Mouse (Mus musculus) CH12.LX (cell line): ENCODE data around the gene Tmod1. TPM values are rescaled to one million over a fixed set of nuclear protein-coding genes. Genes with fewer than 3 reads are reported as not detected.

Experiments used
- DNase-seq: peaks from one replicate; pipeline ENCODE4 v3.0.0-alpha.2; 2013; ENCODE audit errors: extremely low read depth
- H3K27ac ChIP-seq: 2 replicates; pipeline ENCODE4 v1.5.1; 2012; ENCODE audit warnings: low read depth, mild to moderate bottlenecking, control low read depth, moderate library complexity; ENCODE audit not compliant: insufficient read depth
- H3K27me3 ChIP-seq: replicated peaks from 2 replicates; pipeline ENCODE3; 2012; ENCODE audit warnings: inconsistent platforms
- H3K36me3 ChIP-seq, 2 experiments: replicated peaks in 1 of 2; 2 replicates each; pipeline versions ENCODE3 to v1.6.1; 2012; ENCODE audit warnings: inconsistent platforms in 1 of 2, low read length in 1 of 2, mild to moderate bottlenecking in 1 of 2, mixed read lengths in 1 of 2, moderate library complexity in 1 of 2; ENCODE audit not compliant: control insufficient read depth in 1 of 2, insufficient read depth in 1 of 2
- H3K4me1 ChIP-seq, 2 experiments: 2 replicates each; pipeline ENCODE4 v1.6.1; 2012; ENCODE audit warnings: inconsistent platforms in 1 of 2, moderate library complexity in 1 of 2; ENCODE audit not compliant: insufficient read depth in 2 of 2, control insufficient read depth in 1 of 2
- H3K4me2 ChIP-seq: 2 replicates; pipeline ENCODE4 v1.6.1; 2012; ENCODE audit warnings: low read depth, mild to moderate bottlenecking, control low read depth; ENCODE audit not compliant: poor library complexity, insufficient read depth, severe bottlenecking
- H3K4me3 ChIP-seq, 3 experiments: fragments of 150-350 bp in 1 of 3; sonication (generic) in 1 of 3; replicated peaks in 1 of 3; 2 replicates each; pipeline versions ENCODE3 to v1.5.1; 2011 to 2012; ENCODE audit warnings: low read depth in 2 of 3, low read length in 2 of 3, mild to moderate bottlenecking in 2 of 3, moderate library complexity in 2 of 3, control low read depth in 1 of 3, improper control_type of control experiment in 1 of 3, inconsistent platforms in 1 of 3, mixed read lengths in 1 of 3; ENCODE audit not compliant: poor library complexity in 1 of 3
- H3K79me2 ChIP-seq: replicated peaks from 2 replicates; pipeline ENCODE4 v1.6.1; 2012; ENCODE audit warnings: mild to moderate bottlenecking, moderate library complexity; ENCODE audit not compliant: control insufficient read depth, poor library complexity, insufficient read depth, severe bottlenecking; ENCODE audit errors: extremely low read depth
- H3K9ac ChIP-seq: 2 replicates; pipeline ENCODE4 v1.6.1; 2012; ENCODE audit warnings: low read depth, mild to moderate bottlenecking, control low read depth, moderate library complexity; ENCODE audit not compliant: insufficient read depth
- H3K9me3 ChIP-seq: replicated peaks from 2 replicates; pipeline ENCODE3; 2012; ENCODE audit warnings: low read length, inconsistent platforms, mixed read lengths
- BHLHE40 ChIP-seq: IDR thresholded peaks from 2 replicates; pipeline ENCODE4 v1.6.1; 2011; ENCODE audit warnings: mild to moderate bottlenecking, low read depth, low read length, improper control_type of control experiment
- CHD1 ChIP-seq: IDR thresholded peaks from 2 replicates; pipeline ENCODE4 v1.6.1; 2012; ENCODE audit warnings: low read depth, low read length, improper control_type of control experiment, inconsistent platforms
- EP300 ChIP-seq: IDR thresholded peaks from 2 replicates; pipeline ENCODE4 v1.6.1; 2011; ENCODE audit warnings: low read length, improper control_type of control experiment
- GABPA ChIP-seq: IDR thresholded peaks from 2 replicates; pipeline ENCODE4 v1.6.1; 2012; ENCODE audit warnings: low read depth, low read length, improper control_type of control experiment, inconsistent platforms; ENCODE audit not compliant: insufficient replicate concordance
- IRF4 ChIP-seq: IDR thresholded peaks from 2 replicates; pipeline ENCODE4 v1.6.1; 2014; ENCODE audit warnings: low read depth, mild to moderate bottlenecking, inconsistent platforms, low read length, improper control_type of control experiment
- JUND ChIP-seq: conservative IDR thresholded peaks from 2 replicates; pipeline ENCODE4 v1.6.1; 2011; ENCODE audit warnings: low read depth, low read length, improper control_type of control experiment
- KAT2A ChIP-seq: IDR thresholded peaks from 2 replicates; pipeline ENCODE4 v1.6.1; 2012; ENCODE audit warnings: low read length, improper control_type of control experiment, inconsistent platforms; ENCODE audit not compliant: insufficient replicate concordance
- MAX ChIP-seq: IDR thresholded peaks from 2 replicates; pipeline ENCODE4 v1.6.1; 2011; ENCODE audit warnings: low read length, improper control_type of control experiment
- MAZ ChIP-seq: IDR thresholded peaks from 2 replicates; pipeline ENCODE4 v1.6.1; 2012; ENCODE audit warnings: low read depth, mild to moderate bottlenecking, inconsistent platforms, low read length, improper control_type of control experiment, moderate library complexity
- MXI1 ChIP-seq: IDR thresholded peaks from 2 replicates; pipeline ENCODE4 v1.6.1; 2011; ENCODE audit warnings: mild to moderate bottlenecking, low read depth, low read length, improper control_type of control experiment
- MYC ChIP-seq: IDR thresholded peaks from 2 replicates; pipeline ENCODE4 v1.6.1; 2011; ENCODE audit warnings: low read depth, mild to moderate bottlenecking, improper control_type of control experiment, low read length
- NRF1 ChIP-seq: IDR thresholded peaks from 2 replicates; pipeline ENCODE4 v1.6.1; 2014; ENCODE audit warnings: low read depth, mild to moderate bottlenecking, inconsistent platforms, low read length, improper control_type of control experiment, moderate library complexity
- PAX5 ChIP-seq: IDR thresholded peaks from 2 replicates; pipeline ENCODE4 v1.6.1; 2012; ENCODE audit warnings: low read length, inconsistent platforms, mixed read lengths
- POLR2A ChIP-seq: IDR thresholded peaks from 2 replicates; pipeline ENCODE4 v1.6.1; 2011; ENCODE audit warnings: low read depth, mild to moderate bottlenecking, improper control_type of control experiment, low read length
- POLR2AphosphoS2 ChIP-seq: IDR thresholded peaks from 2 replicates; pipeline ENCODE4 v1.6.1; 2011; ENCODE audit warnings: low read depth, low read length, improper control_type of control experiment
- RAD21 ChIP-seq: IDR thresholded peaks from 2 replicates; pipeline ENCODE4 v1.6.1; 2011; ENCODE audit warnings: low read depth, mild to moderate bottlenecking, low read length, improper control_type of control experiment, moderate library complexity
- RCOR1 ChIP-seq: conservative IDR thresholded peaks from 2 replicates; pipeline ENCODE4 v1.6.1; 2012; ENCODE audit warnings: low read depth, mild to moderate bottlenecking, inconsistent platforms, low read length, improper control_type of control experiment
- SIN3A ChIP-seq: IDR thresholded peaks from 2 replicates; pipeline ENCODE4 v1.6.1; 2012; ENCODE audit warnings: low read length, improper control_type of control experiment, inconsistent platforms
- TBP ChIP-seq: conservative IDR thresholded peaks from 2 replicates; pipeline ENCODE4 v1.6.1; 2011; ENCODE audit warnings: low read depth, low read length, improper control_type of control experiment
- TCF12 ChIP-seq: IDR thresholded peaks from 2 replicates; pipeline ENCODE4 v1.6.1; 2014; ENCODE audit warnings: low read depth, mild to moderate bottlenecking, inconsistent platforms, low read length, improper control_type of control experiment
- UBTF ChIP-seq: IDR thresholded peaks from 2 replicates; pipeline ENCODE4 v1.6.1; 2012; ENCODE audit warnings: low read depth, mild to moderate bottlenecking, inconsistent platforms, low read length, improper control_type of control experiment, moderate library complexity
- USF1 ChIP-seq: IDR thresholded peaks from 2 replicates; pipeline ENCODE4 v1.6.1; 2014; ENCODE audit warnings: low read depth, mild to moderate bottlenecking, inconsistent platforms, low read length, improper control_type of control experiment
- USF2 ChIP-seq: conservative IDR thresholded peaks from 2 replicates; pipeline ENCODE4 v1.6.1; 2011; ENCODE audit warnings: low read depth, low read length, improper control_type of control experiment
- ZKSCAN1 ChIP-seq: IDR thresholded peaks from 2 replicates; pipeline ENCODE4 v1.6.1; 2012; ENCODE audit warnings: low read depth, inconsistent platforms, low read length, improper control_type of control experiment, borderline replicate concordance
- ZMIZ1 ChIP-seq: IDR thresholded peaks from 2 replicates; pipeline ENCODE4 v1.6.1; 2012; ENCODE audit warnings: low read depth, mild to moderate bottlenecking, inconsistent platforms, low read length, improper control_type of control experiment
- dilution Hi-C: fragments of 300-500 bp; cut with MboI; formaldehyde crosslinking; loops from 2 replicates; pipeline ENCODE4 v1.14.3; 2020; ENCODE audit warnings: low sequenced_read_pairs; ENCODE audit not compliant: extremely low pct_unique_long_range_greater_than_20kb, extremely low pct_ligation_motif_present
- in situ Hi-C: fragments of 300-500 bp; cut with MboI; formaldehyde crosslinking; loops from 3 replicates; pipeline ENCODE4 v1.14.3; 2019; ENCODE audit warnings: low sequenced_read_pairs, low pct_ligation_motif_present, low pct_unique_long_range_greater_than_20kb, mixed read lengths
- polyA plus RNA-seq: library from polyadenylated mRNA; unstranded; fragments of >175 nt; gene quantifications from 2 replicates; pipeline ENCODE4 v1.2.1, GENCODE M21; 2012; ENCODE audit warnings: low read depth; ENCODE audit not compliant: insufficient read length
- total RNA-seq, 2 experiments: library from RNA; depleted of rRNA; stranded (reverse); fragments of 300-350 nt in 1 of 2; fragments of >200 nt in 1 of 2; gene quantifications; 2 replicates each; pipeline ENCODE4 v1.2.3; 2012 to 2014

Tmod1 gene
- total and polyA plus RNA-seq, 3 experiments, result 0.93 to 3.1 (median 2.5) TPM

DNA sequence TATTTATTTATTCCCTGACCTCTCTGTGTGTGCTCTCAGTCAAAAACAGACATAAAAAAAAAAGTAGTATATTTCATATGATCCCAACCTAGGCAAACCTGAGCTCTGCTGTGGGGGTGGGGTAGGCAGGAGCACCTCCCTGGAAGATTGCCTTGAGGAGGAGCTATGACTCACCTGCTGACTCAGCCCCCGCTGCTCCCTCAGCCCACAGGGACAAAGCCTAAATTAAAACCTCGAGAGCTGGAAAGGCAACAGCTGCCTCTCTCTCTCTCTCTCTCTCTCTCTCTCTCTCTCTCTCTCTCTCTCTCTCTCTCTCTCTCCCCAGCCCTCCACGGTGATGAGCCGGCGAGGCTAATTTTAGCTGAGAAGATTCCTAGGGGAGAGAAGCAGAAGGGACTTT is 49.1 kb downstream of the Tmod1 start:
- no peak overlapping the region; the same call in 1 of the 2 replicates for H3K4me2 ChIP-seq
- no peak overlapping the region for H3K9ac ChIP-seq
- H3K36me3 ChIP-seq, result peaks cover 0 to 11% of the 10 kb centered on the region in 2 experiments
- H3K4me3 ChIP-seq, result no peak overlapping the region
- in situ Hi-C loops, result no loop called here
- no peaks in the 10 kb centered on the region for H3K79me2 ChIP-seq
- H3K4me1 ChIP-seq, result peaks cover 0 to 16% of the 10 kb centered on the region in 2 experiments; a peak in 2 of 4 replicates
- TF ChIP-seq SIN3A (no peak), MAX (no peak), TBP (no peak), USF2 (no peak), BHLHE40 (no peak), KAT2A (no peak), MYC (no peak), MAZ (no peak), PAX5 (no peak), USF1 (no peak), UBTF (no peak), RAD21 (no peak), IRF4 (no peak), ZMIZ1 (no peak), CHD1 (no peak), TCF12 (no peak), POLR2AphosphoS2 (no peak)
- no peak for DNase-seq
- H3K9me3 ChIP-seq, result no peaks in the 10 kb centered on the region
- no peaks in the 10 kb centered on the region for H3K27me3 ChIP-seq
- no peak overlapping the region for H3K27ac ChIP-seq
- dilution Hi-C loops, result no loop called here

DNA sequence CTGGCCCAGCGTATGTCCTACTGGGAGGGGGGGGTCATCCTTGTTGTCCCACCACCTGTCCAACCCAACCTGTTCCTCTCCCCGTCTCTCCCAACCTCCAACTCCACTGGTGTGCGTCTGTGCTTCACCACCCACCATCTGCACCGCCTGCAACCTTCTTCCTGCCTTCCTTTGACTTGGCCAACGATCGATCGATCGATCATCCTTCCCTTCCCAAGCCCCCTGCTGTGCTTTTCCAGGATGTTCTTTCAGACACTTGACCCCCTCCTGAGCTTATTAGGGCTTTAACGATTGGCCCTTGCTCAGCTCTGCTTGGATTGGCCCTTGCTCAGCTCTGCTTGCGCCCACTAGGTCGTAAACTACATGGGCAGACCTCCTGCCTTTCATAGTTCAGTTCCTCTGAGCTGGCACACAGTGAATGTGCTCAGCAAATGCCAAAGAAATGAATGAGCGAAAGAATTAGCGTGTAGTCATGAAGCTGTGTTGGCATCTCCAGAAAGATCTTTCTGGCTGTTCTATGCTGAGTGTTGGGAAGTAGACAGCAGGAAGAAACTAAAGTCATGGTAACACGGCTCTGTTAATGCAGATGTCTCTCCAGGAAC is 50.9 kb downstream of the Tmod1 start:
- dilution Hi-C loops (no loop called here), in situ Hi-C loops (no loop called here)
- Histone ChIP-seq H3K9me3 (no peaks in the 10 kb centered on the region), H3K27me3 (no peaks in the 10 kb centered on the region), H3K4me1 (peaks cover 0 to 18% of the 10 kb centered on the region in 2 experiments; a peak in 2 of 4 replicates), H3K4me3 (no peak overlapping the region), H3K27ac (no peak overlapping the region), H3K9ac (no peak overlapping the region), H3K79me2 (no peaks in the 10 kb centered on the region), H3K36me3 (peaks cover 0 to 8% of the 10 kb centered on the region in 2 experiments), H3K4me2 (no peak overlapping the region)
- TF ChIP-seq KAT2A, result no peak
- TF ChIP-seq EP300, result no peak
- TF ChIP-seq USF1, result no peak
- TF ChIP-seq POLR2A, result no peak
- TF ChIP-seq RCOR1, result no peak
- no peak for TF ChIP-seq TCF12
- TF ChIP-seq ZKSCAN1, result no peak
- no peak for TF ChIP-seq TBP
- no peak for TF ChIP-seq NRF1
- TF ChIP-seq CHD1, result no peak
- TF ChIP-seq PAX5, result no peak
- no peak for TF ChIP-seq GABPA
- TF ChIP-seq MXI1, result no peak
- TF ChIP-seq JUND, result no peak
- TF ChIP-seq MYC, result no peak
- no peak for DNase-seq
